Mouse (Mus musculus): Measurements from ENCODE around the gene Cpeb3. TPM values are rescaled to one million over a fixed set of nuclear protein-coding genes. Genes with fewer than 3 reads are reported as not detected.
"Not testable (repeated sequence)": the region's sequence is repeated elsewhere in the genome, so short reads cannot be mapped to it uniquely, and the experiment has no call there.

Gene Cpeb3
- polyA plus RNA-seq, 1 experiment from 2014 or later: 8.2 TPM

DNA sequence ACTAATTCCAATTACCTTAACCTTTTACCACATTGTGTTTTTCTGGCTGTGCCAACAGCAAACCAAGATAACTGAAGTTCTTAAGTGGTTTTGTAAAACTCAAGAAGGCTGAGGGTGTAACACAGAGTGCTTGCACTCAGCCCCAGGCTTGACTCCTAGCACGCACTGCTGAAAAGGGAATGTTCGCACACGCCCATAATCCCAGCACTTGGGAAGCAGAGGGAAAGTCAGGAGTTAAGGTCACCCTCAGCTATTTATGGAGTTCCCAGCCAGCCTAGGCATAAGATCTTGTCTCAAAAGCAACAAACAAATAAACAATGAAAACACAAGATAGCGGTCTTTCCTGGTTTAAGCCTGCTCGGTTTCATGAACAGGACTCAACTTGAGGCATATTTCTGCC is 63.0 kb downstream of the Cpeb3 start:
- Histone ChIP-seq H3K27me3 (ENCODE audit: control insufficient read depth, insufficient read depth, low read length) (no peaks in the 10 kb centered on the region), H3K27ac (ENCODE audit: low read length) (peak overlapping the region; percentile 59), H3K9me3 (replicated peaks; ENCODE audit: control insufficient read depth, low read length) (no peaks in the 10 kb centered on the region), H3K9ac (ENCODE audit: low read length) (no peak overlapping the region), H3K4me3 (ENCODE audit: low read length) (no peak overlapping the region), H3K36me3 (ENCODE audit: control insufficient read depth, insufficient read depth) (no peaks in the 10 kb centered on the region), H3K4me2 (ENCODE audit: low read depth, low read length) (no peak overlapping the region), H3K4me1 (ENCODE audit: control insufficient read depth, insufficient read depth, low read length) (peaks cover 23% of the 10 kb centered on the region)
- 74% methylated on average over 5 of the region's 5 CpGs for WGBS
- ATAC-seq (replicated peaks; ENCODE audit: extremely low read depth, insufficient read depth, low FRiP score): no peak

DNA sequence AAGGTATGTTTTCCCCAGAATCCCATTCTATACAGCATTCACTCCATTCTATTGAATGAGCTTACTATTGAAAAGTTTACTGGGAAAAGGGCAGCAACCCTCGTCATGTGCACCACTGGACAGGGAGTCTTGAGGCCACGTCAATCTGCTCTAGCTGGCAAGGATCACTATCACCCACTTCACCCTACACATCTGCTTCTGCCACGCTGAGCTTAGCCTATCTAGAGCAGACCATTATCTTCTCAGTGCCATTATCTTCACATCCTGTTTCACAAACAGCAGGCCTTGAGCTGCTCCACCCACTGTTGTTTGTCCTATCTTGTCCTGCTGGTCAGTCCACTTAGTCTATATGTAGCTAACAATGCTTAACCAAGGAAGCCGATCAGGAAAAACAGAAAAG is 66.8 kb downstream of the Cpeb3 start:
- no peak overlapping the region for H3K4me2 ChIP-seq (ENCODE audit: low read depth, low read length)
- H3K27ac ChIP-seq (ENCODE audit: low read length): no peak overlapping the region
- ATAC-seq (replicated peaks; ENCODE audit: extremely low read depth, insufficient read depth, low FRiP score): no peak
- no peaks in the 10 kb centered on the region for H3K36me3 ChIP-seq (ENCODE audit: control insufficient read depth, insufficient read depth)
- no peak overlapping the region for H3K9ac ChIP-seq (ENCODE audit: low read length)
- 32% methylated on average over 4 of the region's 4 CpGs for WGBS
- H3K27me3 ChIP-seq (ENCODE audit: control insufficient read depth, insufficient read depth, low read length): no peaks in the 10 kb centered on the region
- H3K4me1 ChIP-seq (ENCODE audit: control insufficient read depth, insufficient read depth, low read length): peaks cover 12% of the 10 kb centered on the region
- no peaks in the 10 kb centered on the region for H3K9me3 ChIP-seq (replicated peaks; ENCODE audit: control insufficient read depth, low read length)
- H3K4me3 ChIP-seq (ENCODE audit: low read length): no peak overlapping the region

DNA sequence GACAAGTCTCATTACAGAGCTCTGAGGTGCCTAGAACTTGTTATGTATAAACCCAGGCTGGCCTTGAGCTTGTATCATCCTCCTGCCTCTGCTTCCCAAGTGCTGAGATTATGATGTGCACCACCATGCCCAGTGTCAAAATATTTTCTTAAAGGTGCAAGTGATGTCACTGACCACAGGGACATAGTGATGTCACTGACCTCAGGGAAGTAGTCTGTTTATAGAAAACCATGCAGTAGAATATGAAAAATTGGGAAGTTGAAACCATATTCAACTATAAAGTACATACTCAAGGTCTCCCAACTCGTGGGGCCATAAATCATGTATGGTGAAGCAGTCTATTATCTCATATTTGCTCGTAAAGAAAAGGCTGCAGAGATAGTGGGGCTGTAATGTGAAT is 71.3 kb downstream of the Cpeb3 start:
- no peak for ATAC-seq (replicated peaks; ENCODE audit: extremely low read depth, insufficient read depth, low FRiP score)
- H3K9me3 ChIP-seq (replicated peaks; ENCODE audit: control insufficient read depth, low read length): no peaks in the 10 kb centered on the region
- H3K27me3 ChIP-seq (ENCODE audit: control insufficient read depth, insufficient read depth, low read length): no peaks in the 10 kb centered on the region
- H3K4me2 ChIP-seq (ENCODE audit: low read depth, low read length): no peak overlapping the region
- H3K4me3 ChIP-seq (ENCODE audit: low read length): no peak overlapping the region
- H3K4me1 ChIP-seq (ENCODE audit: control insufficient read depth, insufficient read depth, low read length): peaks cover 10% of the 10 kb centered on the region
- no peaks in the 10 kb centered on the region for H3K36me3 ChIP-seq (ENCODE audit: control insufficient read depth, insufficient read depth)
- H3K9ac ChIP-seq (ENCODE audit: low read length): no peak overlapping the region
- 22% methylated on average over 2 of the region's 2 CpGs for WGBS
- no peak overlapping the region for H3K27ac ChIP-seq (ENCODE audit: low read length)

DNA sequence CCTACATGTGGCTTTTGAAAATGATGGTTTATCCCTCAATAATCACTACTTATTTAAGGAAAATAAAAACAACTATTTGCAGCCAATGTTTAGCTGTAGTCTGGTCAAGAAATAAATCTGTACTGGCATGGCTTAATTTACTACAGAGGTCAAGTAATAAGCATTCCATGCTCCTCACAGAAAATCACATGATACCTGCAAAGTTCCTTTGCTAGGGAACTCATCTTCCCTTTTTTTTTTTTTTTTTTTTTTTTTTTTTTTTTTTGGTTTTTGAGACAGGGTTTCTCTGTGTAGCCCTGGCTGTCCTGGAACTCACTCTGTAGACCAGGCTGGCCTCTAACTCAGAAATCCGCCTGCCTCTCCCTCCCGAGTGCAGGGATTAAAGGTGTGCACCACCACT is 72.9 kb downstream of the Cpeb3 start:
- not testable (repeated sequence) for H3K27ac ChIP-seq (ENCODE audit: low read length); H3K9me3 ChIP-seq (replicated peaks; ENCODE audit: control insufficient read depth, low read length); H3K4me3 ChIP-seq (ENCODE audit: low read length); H3K27me3 ChIP-seq (ENCODE audit: control insufficient read depth, insufficient read depth, low read length); ATAC-seq (replicated peaks; ENCODE audit: extremely low read depth, insufficient read depth, low FRiP score); H3K9ac ChIP-seq (ENCODE audit: low read length); H3K36me3 ChIP-seq (ENCODE audit: control insufficient read depth, insufficient read depth); H3K4me2 ChIP-seq (ENCODE audit: low read depth, low read length)
- peaks cover 10% of the 10 kb centered on the region for H3K4me1 ChIP-seq (ENCODE audit: control insufficient read depth, insufficient read depth, low read length)
- WGBS: 98% methylated on average over 2 of the region's 2 CpGs

DNA sequence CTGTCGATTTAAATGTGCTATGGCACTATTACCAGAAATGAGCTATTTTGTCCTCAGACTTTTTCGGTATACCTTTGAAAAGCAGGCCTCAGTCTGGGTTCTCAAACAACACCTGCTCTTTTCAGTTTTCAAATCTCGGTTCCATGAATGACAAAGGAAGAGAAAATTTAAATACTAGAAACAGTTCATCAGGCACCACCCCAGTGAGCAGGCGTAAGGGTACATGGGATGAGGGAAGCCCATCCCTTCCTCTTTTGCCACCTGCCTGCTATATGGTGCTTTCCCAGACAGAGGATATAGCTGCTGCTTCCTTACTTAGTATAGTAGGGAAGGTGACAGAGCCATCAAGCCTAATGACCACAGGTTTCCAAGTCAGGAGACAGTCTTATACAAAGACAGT is 74.7 kb downstream of the Cpeb3 start:
- no peak overlapping the region for H3K9ac ChIP-seq (ENCODE audit: low read length)
- H3K4me1 ChIP-seq (ENCODE audit: control insufficient read depth, insufficient read depth, low read length): peaks cover 10% of the 10 kb centered on the region
- WGBS: 93% methylated on average over 4 of the region's 4 CpGs
- H3K27me3 ChIP-seq (ENCODE audit: control insufficient read depth, insufficient read depth, low read length): no peaks in the 10 kb centered on the region
- no peak for ATAC-seq (replicated peaks; ENCODE audit: extremely low read depth, insufficient read depth, low FRiP score)
- no peaks in the 10 kb centered on the region for H3K9me3 ChIP-seq (replicated peaks; ENCODE audit: control insufficient read depth, low read length)
- no peak overlapping the region for H3K4me3 ChIP-seq (ENCODE audit: low read length)
- H3K27ac ChIP-seq (ENCODE audit: low read length): no peak overlapping the region
- no peaks in the 10 kb centered on the region for H3K36me3 ChIP-seq (ENCODE audit: control insufficient read depth, insufficient read depth)
- H3K4me2 ChIP-seq (ENCODE audit: low read depth, low read length): no peak overlapping the region

DNA sequence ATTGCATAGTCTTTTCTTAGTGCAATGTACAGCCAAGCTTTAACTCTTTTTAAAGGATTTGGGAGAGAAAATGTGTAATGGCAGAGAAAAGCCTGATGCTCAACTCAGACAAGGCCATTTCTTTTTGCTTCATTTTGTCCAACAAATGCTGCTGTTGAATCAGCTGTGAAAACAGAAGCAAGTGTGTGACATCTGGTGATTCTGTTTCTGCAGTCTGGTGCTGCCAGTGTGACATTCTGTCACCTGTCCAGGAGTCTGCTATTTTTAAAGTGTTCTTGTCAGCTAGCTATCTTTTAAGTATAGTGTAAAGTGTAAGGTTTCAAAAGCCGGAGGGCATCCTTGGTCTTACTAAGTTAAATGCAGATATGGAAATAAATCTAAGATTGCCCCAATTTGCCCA is 76.7 kb downstream of the Cpeb3 start:
- H3K4me2 ChIP-seq (ENCODE audit: low read depth, low read length): peak overlapping the region; percentile 15; the same call in 1 of the 2 replicates
- H3K36me3 ChIP-seq (ENCODE audit: control insufficient read depth, insufficient read depth): no peaks in the 10 kb centered on the region
- H3K27me3 ChIP-seq (ENCODE audit: control insufficient read depth, insufficient read depth, low read length): no peaks in the 10 kb centered on the region
- 56% methylated on average over 1 of the region's 1 CpGs for WGBS
- H3K27ac ChIP-seq (ENCODE audit: low read length): peak overlapping the region; percentile 40; the same call in 1 of the 2 replicates
- no peak for ATAC-seq (replicated peaks; ENCODE audit: extremely low read depth, insufficient read depth, low FRiP score)
- H3K4me3 ChIP-seq (ENCODE audit: low read length): no peak overlapping the region
- no peak overlapping the region for H3K9ac ChIP-seq (ENCODE audit: low read length)
- H3K4me1 ChIP-seq (ENCODE audit: control insufficient read depth, insufficient read depth, low read length): peaks cover 10% of the 10 kb centered on the region
- no peaks in the 10 kb centered on the region for H3K9me3 ChIP-seq (replicated peaks; ENCODE audit: control insufficient read depth, low read length)

DNA sequence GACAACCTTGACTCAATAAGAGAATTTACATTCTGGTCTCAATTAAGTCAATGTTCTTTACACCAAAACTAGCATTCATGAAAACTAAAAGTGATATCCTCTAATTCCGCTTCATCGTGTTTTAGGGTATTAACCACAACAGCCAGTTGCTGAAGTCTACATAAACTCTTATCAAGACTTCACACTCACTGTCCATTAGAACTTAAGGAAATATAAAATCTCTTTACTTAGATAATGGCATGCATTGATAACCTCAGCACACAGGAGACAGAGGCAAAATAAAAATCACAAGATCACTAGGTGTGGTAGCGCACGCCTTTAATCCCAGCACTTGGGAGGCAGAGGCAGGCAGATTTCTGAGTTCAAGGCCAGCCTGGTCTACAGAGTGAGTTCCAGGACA is 79.9 kb downstream of the Cpeb3 start:
- WGBS: 90% methylated on average over 4 of the region's 4 CpGs

DNA sequence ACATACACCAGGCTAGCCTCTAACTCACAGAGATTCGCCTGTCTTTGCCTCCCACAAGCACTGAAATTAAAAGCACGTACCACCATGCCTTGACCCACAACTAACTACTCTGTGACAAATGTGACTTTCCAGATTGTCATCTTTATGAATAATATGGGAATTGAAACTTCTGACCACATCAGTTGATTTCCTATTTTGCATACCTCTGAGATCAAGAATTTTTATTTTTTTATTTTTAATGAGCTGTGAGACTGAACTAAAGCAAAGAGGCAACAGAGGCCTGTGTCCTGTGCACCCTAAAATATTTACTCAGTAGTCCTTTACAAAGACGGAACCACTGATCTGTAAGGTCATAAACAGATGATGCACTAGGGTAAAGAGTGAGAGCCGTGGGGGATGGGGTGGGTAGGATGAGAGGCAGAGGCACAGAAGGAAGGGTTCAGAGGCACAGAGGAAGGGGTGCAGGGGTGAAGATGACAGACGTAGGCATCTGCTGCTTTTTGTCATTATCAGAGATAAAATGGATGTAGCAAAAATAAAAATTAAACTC is 81.3 kb downstream of the Cpeb3 start:
- Histone ChIP-seq H3K4me2 (ENCODE audit: low read depth, low read length) (no peak overlapping the region), H3K9me3 (replicated peaks; ENCODE audit: control insufficient read depth, low read length) (no peaks in the 10 kb centered on the region), H3K36me3 (ENCODE audit: control insufficient read depth, insufficient read depth) (no peaks in the 10 kb centered on the region), H3K27ac (ENCODE audit: low read length) (no peak overlapping the region), H3K9ac (ENCODE audit: low read length) (no peak overlapping the region), H3K27me3 (ENCODE audit: control insufficient read depth, insufficient read depth, low read length) (no peaks in the 10 kb centered on the region), H3K4me3 (ENCODE audit: low read length) (no peak overlapping the region), H3K4me1 (ENCODE audit: control insufficient read depth, insufficient read depth, low read length) (peaks cover 4% of the 10 kb centered on the region; the same call in 1 of the 2 replicates)
- 84% methylated on average over 5 of the region's 5 CpGs for WGBS
- ATAC-seq (replicated peaks; ENCODE audit: extremely low read depth, insufficient read depth, low FRiP score): no peak

More for the DNA sequence above, 79.9 kb downstream of the Cpeb3 start:
- H3K4me3 ChIP-seq (ENCODE audit: low read length): no peak overlapping the region
- peaks cover 10% of the 10 kb centered on the region for H3K4me1 ChIP-seq (ENCODE audit: control insufficient read depth, insufficient read depth, low read length)
- ATAC-seq (replicated peaks; ENCODE audit: extremely low read depth, insufficient read depth, low FRiP score): no peak
- no peaks in the 10 kb centered on the region for H3K9me3 ChIP-seq (replicated peaks; ENCODE audit: control insufficient read depth, low read length)
- H3K4me2 ChIP-seq (ENCODE audit: low read depth, low read length): no peak overlapping the region
- no peak overlapping the region for H3K27ac ChIP-seq (ENCODE audit: low read length)
- H3K9ac ChIP-seq (ENCODE audit: low read length): no peak overlapping the region
- no peaks in the 10 kb centered on the region for H3K36me3 ChIP-seq (ENCODE audit: control insufficient read depth, insufficient read depth)
- no peaks in the 10 kb centered on the region for H3K27me3 ChIP-seq (ENCODE audit: control insufficient read depth, insufficient read depth, low read length)

DNA sequence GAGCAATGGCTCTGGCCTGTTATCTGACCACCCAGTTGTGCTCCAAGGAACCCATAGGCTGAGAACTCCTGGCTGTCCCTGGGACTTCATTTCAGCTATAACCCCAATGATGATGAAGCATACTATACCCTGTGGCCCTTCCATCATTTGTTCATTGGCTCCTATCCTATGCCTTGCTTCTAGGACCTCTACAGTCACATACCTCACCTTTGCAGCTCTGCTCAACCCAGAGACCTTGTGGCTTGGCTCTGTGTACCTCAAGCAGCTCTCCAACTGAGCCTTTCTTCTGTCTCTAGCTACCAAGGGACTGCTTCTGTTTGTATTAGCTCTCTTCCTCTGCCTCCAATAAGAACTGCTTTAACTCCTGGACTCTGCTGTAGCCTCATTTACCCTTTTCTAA is 83.4 kb downstream of the Cpeb3 start:
- Histone ChIP-seq H3K4me2 (ENCODE audit: low read depth, low read length) (no peak overlapping the region), H3K27me3 (ENCODE audit: control insufficient read depth, insufficient read depth, low read length) (no peaks in the 10 kb centered on the region), H3K4me3 (ENCODE audit: low read length) (no peak overlapping the region), H3K36me3 (ENCODE audit: control insufficient read depth, insufficient read depth) (no peaks in the 10 kb centered on the region), H3K27ac (ENCODE audit: low read length) (no peak overlapping the region), H3K9me3 (replicated peaks; ENCODE audit: control insufficient read depth, low read length) (no peaks in the 10 kb centered on the region), H3K9ac (ENCODE audit: low read length) (no peak overlapping the region), H3K4me1 (ENCODE audit: control insufficient read depth, insufficient read depth, low read length) (no peaks in the 10 kb centered on the region)
- ATAC-seq (replicated peaks; ENCODE audit: extremely low read depth, insufficient read depth, low FRiP score): no peak

Measured in heart, embryonic 16.5 days (tissue).